Mouse (Mus musculus) embryonic facial prominence, embryonic 11.5 days (tissue): Measurements from ENCODE around the gene Fry. TPM values are rescaled to one million over a fixed set of nuclear protein-coding genes. Genes with fewer than 3 reads are reported as not detected.

Experiments used
- ATAC-seq: fragments of 200-750 bp; cut with Nextera tagmentation; replicated peaks from 2 replicates; pipeline ENCODE4 v1.8.0; 2017; ENCODE audit warnings: low read depth; ENCODE audit not compliant: insufficient number of reproducible peaks, low FRiP score, low TSS enrichment
- DNase-seq: peaks from one replicate; pipeline ENCODE4 v3.0.0-alpha.2; 2015; ENCODE audit warnings: low spot score
- H3K27ac ChIP-seq: fragments of 300-500 bp; sonication (generic); replicated peaks from 2 replicates; pipeline ENCODE4 v1.5.1; 2014; ENCODE audit warnings: mild to moderate bottlenecking, low read depth, low read length, control low read depth
- H3K27me3 ChIP-seq: fragments of 300-500 bp; sonication (generic); 2 replicates; pipeline ENCODE4 v1.6.1; 2014; ENCODE audit warnings: mild to moderate bottlenecking, low read length, moderate library complexity, mixed read lengths; ENCODE audit not compliant: control insufficient read depth, insufficient read depth
- H3K36me3 ChIP-seq: fragments of 300-500 bp; sonication (generic); replicated peaks from 2 replicates; pipeline ENCODE4 v1.6.1; 2014; ENCODE audit warnings: low read depth, mild to moderate bottlenecking, low read length, moderate library complexity, mixed read lengths; ENCODE audit not compliant: control insufficient read depth, insufficient read depth
- H3K4me1 ChIP-seq: fragments of 300-500 bp; sonication (generic); 2 replicates; pipeline ENCODE4 v1.6.1; 2014; ENCODE audit warnings: low read length, mixed read lengths; ENCODE audit not compliant: control insufficient read depth, insufficient read depth
- H3K4me2 ChIP-seq: fragments of 300-500 bp; sonication (generic); 2 replicates; pipeline ENCODE4 v1.6.1; 2014; ENCODE audit warnings: low read depth, mild to moderate bottlenecking, control low read depth, low read length, moderate library complexity
- H3K4me3 ChIP-seq: fragments of 300-500 bp; sonication (generic); 2 replicates; pipeline ENCODE4 v1.5.1; 2014; ENCODE audit warnings: low read depth, low read length, control low read depth
- H3K9ac ChIP-seq: fragments of 300-500 bp; sonication (generic); replicated peaks from 2 replicates; pipeline ENCODE4 v1.6.1; 2014; ENCODE audit warnings: mild to moderate bottlenecking, control low read depth, low read length
- H3K9me3 ChIP-seq: fragments of 300-500 bp; sonication (generic); replicated peaks from 2 replicates; pipeline ENCODE4 v1.6.1; 2016; ENCODE audit warnings: mild to moderate bottlenecking, low read length, inconsistent platforms, mixed read lengths; ENCODE audit not compliant: control insufficient read depth
- WGBS: fragments of 180-500 bp; shearing (Covaris S2); extraction: QIAGEN DNeasy Blood & Tissue Kit; methylation state at CpG from one replicate; pipeline ENCODE4 v1.1.7; 2014; 5-methylcytosine and 5-hydroxymethylcytosine counted together
- polyA plus RNA-seq: library from polyadenylated mRNA; unstranded; fragments of >200 nt; fragmentation: Nextera tagmentation; extraction: Ambion mirVana; gene quantifications from 2 replicates; pipeline ENCODE4 v1.2.1, GENCODE M21; 2014

Gene Fry
- polyA plus RNA-seq, 1 experiment from 2014 or later = 8.2 TPM

- Histone ChIP-seq H3K4me3 (peak overlapping the region; percentile 26), H3K4me2 (peak overlapping the region; percentile 52), H3K36me3 (no peaks in the 10 kb centered on the region), H3K9ac (peak overlapping the region; percentile 50), H3K27ac (no peak overlapping the region), H3K27me3 (no peaks in the 10 kb centered on the region), H3K4me1 (no peaks in the 10 kb centered on the region), H3K9me3 (no peaks in the 10 kb centered on the region)
- no peak for DNase-seq
- no peak for ATAC-seq
- WGBS = 21% methylated on average over 34 of the region's 34 CpGs
These were observed 318.4 kb downstream of the Fry start for GRCm38 (mm10) chr5:150436629-150437389.

- Histone ChIP-seq H3K9ac (no peak overlapping the region), H3K4me3 (no peak overlapping the region), H3K4me1 (no peaks in the 10 kb centered on the region), H3K36me3 (no peaks in the 10 kb centered on the region), H3K4me2 (no peak overlapping the region), H3K9me3 (no peaks in the 10 kb centered on the region), H3K27me3 (no peaks in the 10 kb centered on the region), H3K27ac (no peak overlapping the region)
- ATAC-seq (no peak), DNase-seq (peak; percentile 80)
- 39% methylated on average over 7 of the region's 7 CpGs for WGBS
These were observed 323.2 kb downstream of the Fry start for GRCm38 (mm10) chr5:150441690-150442089.

- H3K4me3 ChIP-seq = no peak overlapping the region
- DNase-seq = no peak
- no peaks in the 10 kb centered on the region for H3K36me3 ChIP-seq
- ATAC-seq = no peak
- WGBS = 79% methylated on average over 9 of the region's 9 CpGs
- no peaks in the 10 kb centered on the region for H3K27me3 ChIP-seq
- no peak overlapping the region for H3K27ac ChIP-seq
- H3K9me3 ChIP-seq = no peaks in the 10 kb centered on the region
- H3K9ac ChIP-seq = no peak overlapping the region
- no peaks in the 10 kb centered on the region for H3K4me1 ChIP-seq
- no peak overlapping the region for H3K4me2 ChIP-seq
These were observed 333.0 kb downstream of the Fry start for GRCm38 (mm10) chr5:150451281-150452003.

- no peaks in the 10 kb centered on the region for H3K9me3 ChIP-seq
- ATAC-seq (no peak), DNase-seq (no peak)
- no peak overlapping the region for H3K4me3 ChIP-seq
- no peak overlapping the region for H3K27ac ChIP-seq
- no peaks in the 10 kb centered on the region for H3K36me3 ChIP-seq
- H3K9ac ChIP-seq = no peak overlapping the region
- no peaks in the 10 kb centered on the region for H3K27me3 ChIP-seq
- H3K4me2 ChIP-seq = no peak overlapping the region
- H3K4me1 ChIP-seq = no peaks in the 10 kb centered on the region
- WGBS = 44% methylated on average over 1 of the region's 1 CpGs
These were observed 333.7 kb downstream of the Fry start for GRCm38 (mm10) chr5:150452004-150452626.

GRCm38 (mm10) chr5:150452671-150453070, 334.2 kb downstream of the Fry start:
- Histone ChIP-seq H3K27me3 (no peaks in the 10 kb centered on the region), H3K27ac (no peak overlapping the region), H3K36me3 (no peaks in the 10 kb centered on the region), H3K9me3 (no peaks in the 10 kb centered on the region), H3K9ac (no peak overlapping the region), H3K4me3 (no peak overlapping the region), H3K4me2 (no peak overlapping the region), H3K4me1 (no peaks in the 10 kb centered on the region)
- ATAC-seq (no peak), DNase-seq (no peak)

- no peak for ATAC-seq
- H3K4me1 ChIP-seq = no peaks in the 10 kb centered on the region
- H3K27me3 ChIP-seq = no peaks in the 10 kb centered on the region
- no peaks in the 10 kb centered on the region for H3K36me3 ChIP-seq
- H3K4me3 ChIP-seq = no peak overlapping the region
- DNase-seq = no peak
- no peak overlapping the region for H3K27ac ChIP-seq
- WGBS = 75% methylated on average over 4 of the region's 4 CpGs
- H3K9ac ChIP-seq = no peak overlapping the region
- H3K4me2 ChIP-seq = no peak overlapping the region
- H3K9me3 ChIP-seq = no peaks in the 10 kb centered on the region
These were observed 335.0 kb downstream of the Fry start for GRCm38 (mm10) chr5:150453490-150453889.

GRCm38 (mm10) chr5:150457165-150457903, 338.9 kb downstream of the Fry start:
- ATAC-seq (no peak), DNase-seq (no peak)
- H3K4me1 ChIP-seq = no peaks in the 10 kb centered on the region
- H3K27ac ChIP-seq = no peak overlapping the region
- no peak overlapping the region for H3K4me2 ChIP-seq
- H3K4me3 ChIP-seq = no peak overlapping the region
- H3K36me3 ChIP-seq = no peaks in the 10 kb centered on the region
- no peak overlapping the region for H3K9ac ChIP-seq
- no peaks in the 10 kb centered on the region for H3K27me3 ChIP-seq
- 84% methylated on average over 17 of the region's 17 CpGs for WGBS
- H3K9me3 ChIP-seq = no peaks in the 10 kb centered on the region
